ENCODE assay signal across 8 mouse cellular contexts in genomic region chr13:104089387-104089786, GRCm38 (mm10). TPM values are rescaled to one million over a fixed set of nuclear protein-coding genes. Genes with fewer than 3 reads are reported as not detected.
DNase-seq lines count a peak whose midpoint lies in the region; ATAC-seq and TF ChIP-seq lines count a peak whose summit lies in the region.

No protein-coding gene starts in this region.

- peak; percentile 89 for DNase-seq in heart, adult 11 months
- peak; percentile 54 for DNase-seq in Muller cell, postnatal 12 days (ENCODE audit: inconsistent ontology term)
- peak; percentile 59 for DNase-seq in hindbrain, embryonic 11.5 days (ENCODE audit: low spot score)
- DNase-seq in midbrain, postnatal 0 days (ENCODE audit: low spot score) = peak; percentile 51
- DNase-seq in thymus, postnatal 25 days = peak; percentile 62

- no peak overlapping the region for H3K9ac ChIP-seq in heart, embryonic 12.5 days
- H3K9ac ChIP-seq in hindbrain, embryonic 11.5 days (ENCODE audit: low read depth, low read length) = no peak overlapping the region
- no peak overlapping the region for H3K9ac ChIP-seq in limb, embryonic 13.5 days
- no peak overlapping the region for H3K9ac ChIP-seq in midbrain, postnatal 0 days (replicated peaks; ENCODE audit: low read length, poor library complexity, severe bottlenecking)

- H3K27ac ChIP-seq in heart, embryonic 12.5 days (ENCODE audit: poor library complexity, severe bottlenecking) = no peak overlapping the region
- no peak overlapping the region for H3K27ac ChIP-seq in hindbrain, embryonic 11.5 days (ENCODE audit: low read depth, low read length)
- no peak overlapping the region for H3K27ac ChIP-seq in limb, embryonic 13.5 days
- H3K27ac ChIP-seq in midbrain, postnatal 0 days (ENCODE audit: low read depth, low read length) = no peak overlapping the region

- 8% methylated on average over 1 of the region's 1 CpGs for WGBS in heart, embryonic 12.5 days
- 25% methylated on average over 1 of the region's 1 CpGs for WGBS in hindbrain, embryonic 11.5 days
- 23% methylated on average over 1 of the region's 1 CpGs for WGBS in limb, embryonic 13.5 days
- 18% methylated on average over 1 of the region's 1 CpGs for WGBS in midbrain, postnatal 0 days

- peak; percentile 74 for TF ChIP-seq CTCF in midbrain, postnatal 0 days (IDR thresholded peaks at IDR 0.05)

- H3K9me3 ChIP-seq in heart, embryonic 12.5 days (replicated peaks) = no peaks in the 10 kb centered on the region
- H3K9me3 ChIP-seq in hindbrain, embryonic 11.5 days (ENCODE audit: control insufficient read depth, low read length) = no peaks in the 10 kb centered on the region
- no peaks in the 10 kb centered on the region for H3K9me3 ChIP-seq in limb, embryonic 13.5 days
- H3K9me3 ChIP-seq in midbrain, postnatal 0 days (ENCODE audit: low read length) = no peaks in the 10 kb centered on the region

- H3K4me1 ChIP-seq in heart, embryonic 12.5 days (replicated peaks) = 0 out of 2 replicates have a peak, but pooled peaks cover 2% of the 10 kb centered on the region
- no peaks in the 10 kb centered on the region for H3K4me1 ChIP-seq in hindbrain, embryonic 11.5 days (replicated peaks; ENCODE audit: control insufficient read depth, insufficient read depth, low read length)
- no peaks in the 10 kb centered on the region for H3K4me1 ChIP-seq in limb, embryonic 13.5 days
- no peaks in the 10 kb centered on the region for H3K4me1 ChIP-seq in midbrain, postnatal 0 days (ENCODE audit: insufficient read depth, low read length)

- no peak overlapping the region for H3K4me2 ChIP-seq in heart, embryonic 12.5 days
- no peak overlapping the region for H3K4me2 ChIP-seq in hindbrain, embryonic 11.5 days (replicated peaks; ENCODE audit: low read depth, low read length)
- H3K4me2 ChIP-seq in limb, embryonic 13.5 days (replicated peaks) = no peak overlapping the region
- no peak overlapping the region for H3K4me2 ChIP-seq in midbrain, postnatal 0 days (ENCODE audit: low read depth, low read length, poor library complexity, severe bottlenecking)

- H3K27me3 ChIP-seq in heart, embryonic 12.5 days (replicated peaks) = no peaks in the 10 kb centered on the region
- no peaks in the 10 kb centered on the region for H3K27me3 ChIP-seq in hindbrain, embryonic 11.5 days (ENCODE audit: control insufficient read depth, insufficient read depth, low read length)
- no peaks in the 10 kb centered on the region for H3K27me3 ChIP-seq in limb, embryonic 13.5 days
- H3K27me3 ChIP-seq in midbrain, postnatal 0 days (ENCODE audit: insufficient read depth, low read length) = no peaks in the 10 kb centered on the region

- no peak for ATAC-seq in heart, embryonic 12.5 days (ENCODE audit: insufficient number of reproducible peaks, low FRiP score)
- ATAC-seq in common myeloid progenitor, adult 5-6 weeks (replicated peaks; ENCODE audit: low read depth, poor library complexity, severe bottlenecking) = peak; percentile 96
- peak; percentile 69; the same call in 1 of the 2 replicates for ATAC-seq in hindbrain, embryonic 11.5 days (ENCODE audit: low FRiP score)
- ATAC-seq in limb, embryonic 13.5 days (ENCODE audit: low FRiP score, low read depth) = peak; percentile 78; the same call in 1 of the 2 replicates
- ATAC-seq in midbrain, postnatal 0 days (ENCODE audit: low FRiP score) = no peak

- H3K4me3 ChIP-seq in heart, embryonic 12.5 days = no peak overlapping the region
- no peak overlapping the region for H3K4me3 ChIP-seq in hindbrain, embryonic 11.5 days (ENCODE audit: low read depth, low read length)
- no peak overlapping the region for H3K4me3 ChIP-seq in limb, embryonic 13.5 days
- no peak overlapping the region for H3K4me3 ChIP-seq in midbrain, postnatal 0 days (ENCODE audit: low read depth, low read length)

- H3K36me3 ChIP-seq in heart, embryonic 12.5 days = no peaks in the 10 kb centered on the region
- no peaks in the 10 kb centered on the region for H3K36me3 ChIP-seq in hindbrain, embryonic 11.5 days (ENCODE audit: control insufficient read depth, insufficient read depth, low read length)
- H3K36me3 ChIP-seq in limb, embryonic 13.5 days = no peaks in the 10 kb centered on the region
- peaks cover 5% of the 10 kb centered on the region; the same call in 1 of the 2 replicates for H3K36me3 ChIP-seq in midbrain, postnatal 0 days (ENCODE audit: insufficient read depth, low read length)

RNA-seq across cellular contexts. Expression of gene Nln, which starts 20.0 kb away (rescaled TPM):
- polyA plus RNA-seq in heart, embryonic 12.5 days (2016; fragmentation: Nextera tagmentation; extraction: Ambion mirVana) = 25.7 and 26.9 TPM in 2 replicates
- total RNA-seq in common myeloid progenitor, adult 5-6 weeks (2017) = 44.7 and 55.6 TPM in 2 replicates
- polyA plus RNA-seq in hindbrain, embryonic 11.5 days (2014; fragmentation: Nextera tagmentation; extraction: Ambion mirVana) = 22.8 and 26.1 TPM in 2 replicates
- polyA plus RNA-seq in limb, embryonic 13.5 days (2015; fragmentation: Nextera tagmentation; extraction: Ambion mirVana) = 15.0 and 15.7 TPM in 2 replicates
- total RNA-seq in midbrain, postnatal 0 days (2014; rRNA removed) = 91.3 and 94.1 TPM in 2 replicates
- polyA plus RNA-seq in midbrain, postnatal 0 days (2015; fragmentation: Nextera tagmentation; extraction: Ambion mirVana) = 59.2 and 60.2 TPM in 2 replicates

RNA-seq across cellular contexts. Expression of gene Sgtb, which starts 20.2 kb away (rescaled TPM):
- 2.5 and 3.5 TPM in 2 replicates for polyA plus RNA-seq in heart, embryonic 12.5 days (2016; fragmentation: Nextera tagmentation; extraction: Ambion mirVana)
- total RNA-seq in common myeloid progenitor, adult 5-6 weeks (2017) = 0.32 TPM in 1 of 2 replicates, not detected in the other
- 27.6 and 27.9 TPM in 2 replicates for polyA plus RNA-seq in hindbrain, embryonic 11.5 days (2014; fragmentation: Nextera tagmentation; extraction: Ambion mirVana)
- polyA plus RNA-seq in limb, embryonic 13.5 days (2015; fragmentation: Nextera tagmentation; extraction: Ambion mirVana) = 8.0 and 8.2 TPM in 2 replicates
- total RNA-seq in midbrain, postnatal 0 days (2014; rRNA removed) = 32.5 and 33.0 TPM in 2 replicates
- polyA plus RNA-seq in midbrain, postnatal 0 days (2015; fragmentation: Nextera tagmentation; extraction: Ambion mirVana) = 19.8 and 21.2 TPM in 2 replicates

Comparison
In these comparisons a context has a peak if more than half of its experiments do, and no peak if none do; other contexts are left out.
1. ATAC-seq: peak in common myeloid progenitor, adult 5-6 weeks (single experiment), hindbrain, embryonic 11.5 days (single experiment) and limb, embryonic 13.5 days (single experiment); none in heart, embryonic 12.5 days (single experiment) and midbrain, postnatal 0 days (single experiment).
2. Peak in every context shown above with its lines, with median percentiles within 50 percentile points of each other: DNase-seq.